ENCODE assay signal across 28 mouse cellular contexts in the genomic region with DNA sequence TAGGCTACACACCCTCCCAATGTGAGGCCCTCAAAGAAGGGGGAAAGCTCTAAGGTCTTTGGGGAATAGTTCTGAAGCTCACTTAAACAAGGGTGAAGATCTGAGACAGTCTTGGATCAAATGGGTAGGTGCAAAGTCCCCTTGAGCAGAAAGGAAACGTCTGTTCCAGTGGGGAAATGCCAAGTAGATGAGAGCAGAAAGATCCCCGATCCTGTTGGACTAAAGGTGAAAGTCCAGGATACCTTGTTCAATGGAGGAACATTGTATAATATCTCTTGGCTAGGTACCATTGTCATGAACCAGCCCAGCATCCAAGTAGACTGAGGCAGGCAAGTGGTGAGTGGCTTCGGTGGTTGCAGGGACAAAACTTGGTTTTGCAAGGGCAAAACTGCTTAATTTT.
"Had no signal": no experiment of that assay in that cellular context is flagged by ENCODE, and none has a peak within 500 bp of the region (broad histone marks: within the 10 kb centered on the region; RNA-seq: fewer than 3 reads in every experiment).

No protein-coding gene starts in this region.

- H3K27me3 ChIP-seq: embryonic facial prominence, embryonic 12.5 days; embryonic facial prominence, embryonic 13.5 days; embryonic facial prominence, embryonic 15.5 days; forebrain, embryonic 12.5 days; forebrain, embryonic 13.5 days; forebrain, embryonic 15.5 days had no signal

- H3K27ac ChIP-seq: embryonic facial prominence, embryonic 10.5 days; embryonic facial prominence, embryonic 12.5 days; embryonic facial prominence, embryonic 13.5 days; embryonic facial prominence, embryonic 15.5 days; forebrain, embryonic 10.5 days; forebrain, embryonic 12.5 days; forebrain, embryonic 13.5 days; forebrain, embryonic 15.5 days; gastrocnemius, adult 2 months had no signal

- DNase-seq: cerebellum, adult 2 months; cerebellum, adult 8-10 months; cerebellum, adult 9-10 months; cerebellum, adult 9-11 months; cerebellum, postnatal 10 days; cerebellum, postnatal 14 days; cerebellum, postnatal 25 days; cerebellum, postnatal 36 days; embryo, embryonic 11 days; forebrain, postnatal 0 days; gastrocnemius, adult 2 months; gastrocnemius, postnatal 10 days; gastrocnemius, postnatal 14 days; gastrocnemius, postnatal 25 days; gastrocnemius, postnatal 36 days; heart, adult 11 months; heart, adult 18-20 months had no signal

- H3K4me3 ChIP-seq: embryonic facial prominence, embryonic 10.5 days; embryonic facial prominence, embryonic 12.5 days; embryonic facial prominence, embryonic 13.5 days; embryonic facial prominence, embryonic 15.5 days; erythroblast, embryonic 14.5 days; forebrain, embryonic 10.5 days; forebrain, embryonic 12.5 days; forebrain, embryonic 13.5 days; forebrain, embryonic 15.5 days; gastrocnemius, adult 2 months had no signal

- H3K4me2 ChIP-seq: embryonic facial prominence, embryonic 12.5 days; embryonic facial prominence, embryonic 13.5 days; embryonic facial prominence, embryonic 15.5 days; forebrain, embryonic 12.5 days; forebrain, embryonic 13.5 days; forebrain, embryonic 15.5 days had no signal

- ATAC-seq: forebrain, embryonic 13.5 days; forebrain, embryonic 14.5 days; forebrain, embryonic 15.5 days; forebrain, embryonic 16.5 days; forebrain, postnatal 0 days had no signal

- H3K9me3 ChIP-seq: embryonic facial prominence, embryonic 10.5 days; embryonic facial prominence, embryonic 12.5 days; embryonic facial prominence, embryonic 13.5 days; embryonic facial prominence, embryonic 15.5 days; forebrain, embryonic 10.5 days; forebrain, embryonic 12.5 days; forebrain, embryonic 13.5 days; forebrain, embryonic 15.5 days had no signal

- H3K4me1 ChIP-seq: embryonic facial prominence, embryonic 10.5 days; embryonic facial prominence, embryonic 12.5 days; embryonic facial prominence, embryonic 13.5 days; embryonic facial prominence, embryonic 15.5 days; forebrain, embryonic 10.5 days; forebrain, embryonic 12.5 days; forebrain, embryonic 13.5 days; forebrain, embryonic 15.5 days had no signal

- H3K9ac ChIP-seq: embryonic facial prominence, embryonic 12.5 days; embryonic facial prominence, embryonic 13.5 days; embryonic facial prominence, embryonic 15.5 days; forebrain, embryonic 12.5 days; forebrain, embryonic 13.5 days; forebrain, embryonic 15.5 days; forebrain, postnatal 0 days had no signal
